Mouse (Mus musculus): ENCODE measurements around the gene Oxct2b.
"Not testable (repeated sequence)": the region's sequence is repeated elsewhere in the genome, so short reads cannot be mapped to it uniquely, and the experiment has no call there.

The Oxct2b gene

DNA sequence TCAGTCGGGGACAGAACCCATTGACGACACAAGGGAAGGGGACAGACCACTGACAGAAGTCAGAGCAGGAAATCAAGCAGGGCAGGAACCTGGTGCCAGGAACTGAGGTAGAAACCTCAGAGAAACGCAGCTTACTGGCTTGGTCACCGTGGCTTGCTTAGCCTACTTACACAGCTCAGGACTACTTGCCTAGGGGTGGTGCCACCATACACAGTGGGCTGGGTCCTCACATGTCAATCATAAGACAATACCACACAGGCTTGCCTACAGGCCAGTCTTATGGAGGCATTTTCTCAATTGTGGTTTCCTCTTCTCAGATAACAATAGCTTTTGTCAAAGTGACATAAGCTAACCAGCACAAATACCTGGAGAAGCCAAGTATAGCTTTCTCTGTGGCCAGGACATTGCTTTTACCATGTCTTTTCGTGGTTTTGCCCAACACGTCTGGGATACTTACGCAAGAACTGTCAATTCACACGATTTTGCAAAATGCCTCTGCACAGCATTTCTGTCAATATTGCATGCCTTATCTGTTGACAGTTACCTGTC is 3.8 kb upstream of the Oxct2b start:
- DNase-seq (ENCODE audit: low spot score): no peak

DNA sequence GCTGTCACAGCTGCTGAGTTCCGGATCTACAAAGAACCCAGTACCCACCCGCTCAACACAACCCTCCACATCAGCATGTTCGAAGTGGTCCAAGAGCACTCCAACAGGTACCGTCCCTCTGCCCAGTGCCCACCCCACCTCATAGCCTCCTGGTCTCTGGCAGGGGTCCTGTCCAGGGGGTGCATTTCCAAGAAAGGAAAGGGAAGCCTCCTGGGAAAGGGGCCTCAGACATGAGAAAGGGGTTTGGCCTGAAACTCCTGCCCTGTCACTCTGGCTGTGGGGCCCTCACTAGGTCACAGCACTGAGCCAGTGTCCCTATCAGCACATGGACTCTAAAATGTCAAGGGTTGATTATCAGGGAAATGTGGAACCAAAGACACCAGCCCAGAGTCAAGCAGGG is 1.4 kb upstream of the Oxct2b start:
- DNase-seq (ENCODE audit: low spot score): not testable (repeated sequence)

GRCm38 (mm10) chr4:123116640-123117039 is 574 bp downstream of the Oxct2b start:
- not testable (repeated sequence) for DNase-seq (ENCODE audit: low spot score)

- DNase-seq (ENCODE audit: low spot score): no peak
These were observed 5.2 kb downstream of the Oxct2b start for GRCm38 (mm10) chr4:123121286-123121685.

GRCm38 (mm10) chr4:123126626-123127025 is 10.6 kb downstream of the Oxct2b start:
- DNase-seq (ENCODE audit: low spot score): no peak

- DNase-seq (ENCODE audit: low spot score): no peak
These were observed 11.0 kb downstream of the Oxct2b start for GRCm38 (mm10) chr4:123127051-123127450.

DNA sequence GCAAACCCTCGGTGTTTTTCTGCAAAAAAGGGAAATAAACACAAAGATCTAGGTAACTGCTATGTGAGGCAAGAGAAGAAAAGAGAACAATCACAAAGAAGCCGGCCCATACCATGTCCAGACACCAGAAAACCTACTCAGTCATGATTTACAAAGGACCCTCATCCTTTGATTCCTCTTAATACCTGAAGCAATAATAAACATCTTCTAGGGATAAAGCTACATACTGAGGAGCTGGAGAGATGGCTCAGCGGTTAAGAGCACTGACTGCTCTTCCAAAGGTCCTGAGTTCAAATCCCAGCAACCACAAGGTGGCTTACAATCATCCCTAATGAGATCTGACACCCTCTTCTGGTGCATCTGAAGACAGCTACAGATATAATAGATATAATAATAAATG is 21.5 kb downstream of the Oxct2b start:
- DNase-seq (ENCODE audit: low spot score): no peak

- peak; percentile 81 for DNase-seq (ENCODE audit: low spot score)
These were observed 23.6 kb downstream of the Oxct2b start, which contains the start of gene Ppie for GRCm38 (mm10) chr4:123139513-123140154. Ppie (minus strand) TSS chr4:123139951.

DNA sequence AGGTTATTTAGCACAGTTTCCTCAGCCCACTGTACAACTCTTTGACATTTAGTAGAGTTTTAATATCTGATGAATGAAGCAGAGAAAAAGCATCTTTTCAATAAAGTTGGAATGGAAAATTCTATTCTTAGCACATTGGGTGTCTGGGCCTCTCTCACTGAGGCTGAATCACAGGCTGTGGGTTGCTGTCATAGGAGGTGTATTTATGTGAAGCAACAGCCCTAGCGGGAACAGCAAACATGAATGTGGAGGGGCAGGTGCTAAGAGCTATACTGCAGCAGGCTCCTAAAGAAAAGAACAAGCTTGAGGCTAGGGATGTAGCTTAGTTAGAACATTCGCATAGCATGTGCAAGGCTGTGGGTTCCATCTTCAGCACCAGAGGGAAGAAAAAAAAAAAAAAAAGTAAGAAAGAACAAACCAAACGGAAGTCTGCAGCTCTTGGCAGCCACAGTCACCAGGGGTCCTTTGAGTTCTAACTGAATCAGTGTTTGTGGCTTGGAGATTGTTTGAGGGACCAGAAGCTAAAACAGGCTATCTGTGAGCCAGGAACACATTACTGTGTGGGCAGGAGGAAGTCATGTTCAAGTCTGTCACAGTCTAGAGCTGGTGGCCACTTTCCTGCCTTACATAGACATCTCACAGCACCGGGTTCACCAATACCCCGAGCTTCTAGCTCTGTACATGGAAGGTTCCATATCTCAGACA is 31.5 kb downstream of the Oxct2b start:
- DNase-seq (ENCODE audit: low spot score): no peak

- DNase-seq (ENCODE audit: low spot score): no peak
These were observed 35.9 kb downstream of the Oxct2b start for GRCm38 (mm10) chr4:123152003-123152402.

GRCm38 (mm10) chr4:123152976-123153375 is 36.9 kb downstream of the Oxct2b start:
- DNase-seq (ENCODE audit: low spot score): no peak

DNA sequence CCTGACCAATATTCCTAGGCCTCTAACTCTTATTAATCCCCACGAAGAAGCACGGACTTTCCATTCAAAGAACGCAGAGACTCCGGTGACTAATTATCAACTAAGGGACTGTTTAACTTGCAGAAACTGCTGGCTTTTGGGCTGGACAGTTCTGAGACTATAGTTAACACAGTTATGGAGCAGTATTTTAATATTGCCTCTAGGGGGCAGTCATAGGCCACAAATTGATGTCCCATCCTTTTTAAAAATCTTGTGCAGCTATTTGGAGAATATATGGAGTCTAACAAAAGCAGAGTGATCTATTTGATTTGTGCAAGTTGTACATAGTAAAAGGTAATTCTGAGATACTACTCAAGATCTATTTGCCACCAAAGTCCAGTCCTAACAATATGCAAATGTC is 38.9 kb downstream of the Oxct2b start:
- peak; percentile 26 for DNase-seq (ENCODE audit: low spot score)

- DNase-seq (ENCODE audit: low spot score): no peak
These were observed 39.4 kb downstream of the Oxct2b start for GRCm38 (mm10) chr4:123155427-123155826.

- DNase-seq (ENCODE audit: low spot score): no peak
These were observed 39.8 kb downstream of the Oxct2b start for GRCm38 (mm10) chr4:123155840-123156239.

GRCm38 (mm10) chr4:123160571-123160970 is 44.5 kb downstream of the Oxct2b start:
- DNase-seq (ENCODE audit: low spot score): no peak

GRCm38 (mm10) chr4:123161251-123161650 is 45.2 kb downstream of the Oxct2b start:
- not testable (repeated sequence) for DNase-seq (ENCODE audit: low spot score)

DNA sequence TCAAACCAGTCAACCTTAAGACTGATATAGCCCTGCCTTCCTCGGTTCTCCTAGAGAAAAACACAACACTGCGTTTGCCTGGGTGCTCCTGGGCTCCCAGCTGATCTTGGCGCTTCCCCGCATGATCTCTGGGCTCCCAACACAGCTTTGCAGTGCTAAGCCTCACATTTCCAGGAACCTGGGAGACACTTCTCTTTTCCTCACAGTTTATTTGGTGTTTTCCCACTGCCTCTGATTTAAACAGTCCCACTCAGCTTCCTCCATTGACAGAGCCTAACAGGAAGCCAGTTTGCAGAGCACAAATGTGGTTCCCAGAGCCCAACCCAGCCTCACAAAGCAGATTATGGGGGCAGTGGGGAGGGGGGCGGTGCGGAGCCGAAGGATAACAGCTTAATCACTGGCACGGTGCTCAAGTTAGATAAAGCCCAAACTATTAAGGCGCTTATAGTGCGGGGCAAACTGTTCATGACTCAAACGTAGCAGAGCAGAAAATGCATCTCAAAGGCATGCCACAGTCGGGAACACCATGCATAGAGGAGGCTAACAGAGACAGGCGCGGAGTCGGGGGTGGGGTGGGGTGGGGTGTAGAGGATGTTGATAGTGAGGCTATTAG is 46.3 kb downstream of the Oxct2b start:
- no peak for DNase-seq (ENCODE audit: low spot score)

- no peak for DNase-seq (ENCODE audit: low spot score)
These were observed 48.1 kb downstream of the Oxct2b start for GRCm38 (mm10) chr4:123164157-123164556.

All from urinary bladder, postnatal 14 days (tissue).